Mouse (Mus musculus) brain, embryonic 14.5 days (tissue): ENCODE measurements around the gene Notch1. TPM values are rescaled to one million over a fixed set of nuclear protein-coding genes. Genes with fewer than 3 reads are reported as not detected.
A peak's percentile ranks its signal among the peaks of the same experiment; 100 is the strongest.

Experiments used
- DNase-seq: peaks from one replicate; pipeline ENCODE4 v3.0.0-alpha.2; 2011; ENCODE audit warnings: low read depth
- CTCF ChIP-seq: fragments of 200-500 bp; IDR thresholded peaks from 2 replicates; pipeline ENCODE4 v1.5.1; 2012; ENCODE audit warnings: inconsistent platforms, mild to moderate bottlenecking, moderate library complexity, borderline replicate concordance; ENCODE audit not compliant: insufficient read depth, insufficient read length; ENCODE audit errors: extremely low read depth
- POLR2A ChIP-seq: fragments of 200-500 bp; IDR thresholded peaks from 2 replicates; pipeline ENCODE4 v1.6.1; 2012; ENCODE audit warnings: mild to moderate bottlenecking, inconsistent platforms, borderline replicate concordance; ENCODE audit not compliant: poor library complexity, insufficient read depth, insufficient read length, severe bottlenecking; ENCODE audit errors: extremely low read depth
- polyA plus RNA-seq: library from polyadenylated mRNA; depleted of rRNA; stranded (reverse); fragments of >200 nt; gene quantifications from 2 replicates; pipeline ENCODE4 v1.2.3, GENCODE M21; 2012; rRNA removed

Notch1 gene
- polyA plus RNA-seq = 30.5 and 42.4 TPM in 2 replicates

- peak; percentile 60 for DNase-seq
- TF ChIP-seq CTCF (no peak), POLR2A (no peak)
Observed at GRCm38 (mm10) chr2:26516275-26516674, at the start of gene Notch1. TSS of gene Notch1 (minus strand) at chr2:26516663.

DNA sequence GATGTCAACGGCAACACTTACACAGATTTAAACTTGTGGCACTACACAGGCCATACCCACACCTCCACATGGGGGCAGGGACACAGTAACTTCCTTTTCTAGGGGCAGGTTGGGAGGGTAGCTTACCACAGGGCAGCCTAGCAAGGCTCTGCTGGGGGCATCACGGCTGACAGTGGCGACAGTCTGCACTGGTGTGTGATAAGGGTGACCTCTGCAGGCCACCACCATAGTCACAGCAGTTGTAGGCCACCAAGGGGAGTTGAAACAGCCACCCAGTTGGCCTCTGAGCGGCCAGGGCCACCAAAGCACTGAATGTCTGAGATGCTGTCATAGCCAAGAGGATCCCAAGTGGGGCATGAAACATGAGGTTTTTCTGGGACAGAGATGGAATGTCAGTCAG is 49.8 kb upstream of the Notch1 start:
- TF ChIP-seq CTCF = peak; percentile 64
- TF ChIP-seq POLR2A = no peak
- peak; percentile 60 for DNase-seq

- peak; percentile 83 for DNase-seq
- TF ChIP-seq CTCF (peak; percentile 83; the same call in 1 of the 2 replicates), POLR2A (no peak)
Observed at GRCm38 (mm10) chr2:26561351-26562016, 45.0 kb upstream of the Notch1 start.

GRCm38 (mm10) chr2:26560506-26560905 is 44.0 kb upstream of the Notch1 start:
- no peak for DNase-seq
- no peak for TF ChIP-seq POLR2A
- no peak for TF ChIP-seq CTCF

- no peak for DNase-seq
- TF ChIP-seq CTCF (no peak), POLR2A (no peak)
Observed at GRCm38 (mm10) chr2:26556535-26556993, 40.1 kb upstream of the Notch1 start.

GRCm38 (mm10) chr2:26555076-26555475 is 38.6 kb upstream of the Notch1 start:
- TF ChIP-seq CTCF = no peak
- TF ChIP-seq POLR2A = no peak
- DNase-seq = no peak

DNA sequence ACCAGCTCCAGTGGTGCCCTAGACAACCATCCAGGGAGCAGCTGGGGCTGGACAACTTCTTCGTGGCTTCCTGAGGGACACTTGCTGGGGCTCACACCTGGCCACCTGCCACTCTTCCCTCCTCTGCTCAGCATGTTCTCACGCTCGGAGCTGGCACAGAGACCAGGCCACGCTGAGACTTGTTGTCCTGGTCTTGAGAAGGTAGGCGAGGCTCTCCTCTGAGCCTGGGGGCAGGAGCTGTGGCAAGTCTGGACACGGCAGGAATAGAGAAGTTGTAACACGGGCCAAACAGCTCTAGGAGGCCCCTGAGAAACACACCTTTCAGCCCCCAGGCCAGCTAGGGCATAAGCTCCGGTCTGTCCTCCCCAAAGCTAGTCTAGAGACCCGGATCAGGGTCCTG is 37.4 kb upstream of the Notch1 start:
- TF ChIP-seq POLR2A = no peak
- no peak for TF ChIP-seq CTCF
- DNase-seq = no peak

- TF ChIP-seq POLR2A (no peak), CTCF (no peak)
- DNase-seq = no peak
Observed at GRCm38 (mm10) chr2:26552066-26552465, 35.6 kb upstream of the Notch1 start.

- DNase-seq = no peak
- no peak for TF ChIP-seq CTCF
- TF ChIP-seq POLR2A = no peak
Observed at GRCm38 (mm10) chr2:26551446-26551845, 35.0 kb upstream of the Notch1 start.

GRCm38 (mm10) chr2:26550777-26551176 is 34.3 kb upstream of the Notch1 start:
- TF ChIP-seq CTCF = no peak
- no peak for TF ChIP-seq POLR2A
- DNase-seq = no peak

- TF ChIP-seq POLR2A (no peak), CTCF (no peak)
- peak; percentile 45 for DNase-seq
Observed at GRCm38 (mm10) chr2:26550205-26550604, 33.7 kb upstream of the Notch1 start.

DNA sequence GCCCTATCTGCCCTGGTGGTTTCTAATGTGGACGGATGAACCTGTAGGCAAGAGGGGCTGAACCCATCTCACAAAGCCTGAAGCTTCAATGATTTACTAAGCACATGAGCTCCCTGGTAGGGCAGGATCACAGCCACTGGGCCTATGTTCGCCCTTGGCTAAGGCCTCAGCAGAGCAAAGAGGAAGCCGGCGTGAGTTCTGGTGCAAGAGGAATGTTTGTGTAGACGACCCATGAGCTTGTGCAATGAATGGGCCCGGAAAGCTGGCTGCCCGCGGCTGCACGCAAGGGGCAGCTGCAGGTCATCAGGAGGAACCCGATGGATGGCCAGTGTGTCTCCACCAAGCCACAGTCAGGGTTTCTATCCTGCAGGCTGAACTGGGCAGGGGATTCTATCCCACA is 33.3 kb upstream of the Notch1 start:
- DNase-seq = no peak

More for the DNA sequence above, 33.3 kb upstream of the Notch1 start:
- TF ChIP-seq POLR2A (no peak), CTCF (no peak)
